Mouse (Mus musculus) thymus, adult 2 months (tissue): ENCODE measurements around the gene March8.

ENCODE experiments used
- CTCF ChIP-seq: fragments of 200-500 bp; IDR thresholded peaks from 2 replicates; pipeline ENCODE4 v1.5.1; 2012; ENCODE audit warnings: mild to moderate bottlenecking, control low read depth, low read length, moderate library complexity, borderline replicate concordance; ENCODE audit not compliant: control insufficient read depth, poor library complexity, insufficient read depth; ENCODE audit errors: extremely low read depth
- POLR2A ChIP-seq: fragments of 200-500 bp; IDR thresholded peaks from 2 replicates; pipeline ENCODE4 v1.6.1; 2012; ENCODE audit warnings: mild to moderate bottlenecking, low read length, control low read depth, moderate library complexity; ENCODE audit not compliant: control insufficient read depth, poor library complexity, insufficient read depth; ENCODE audit errors: extremely low read depth

DNA sequence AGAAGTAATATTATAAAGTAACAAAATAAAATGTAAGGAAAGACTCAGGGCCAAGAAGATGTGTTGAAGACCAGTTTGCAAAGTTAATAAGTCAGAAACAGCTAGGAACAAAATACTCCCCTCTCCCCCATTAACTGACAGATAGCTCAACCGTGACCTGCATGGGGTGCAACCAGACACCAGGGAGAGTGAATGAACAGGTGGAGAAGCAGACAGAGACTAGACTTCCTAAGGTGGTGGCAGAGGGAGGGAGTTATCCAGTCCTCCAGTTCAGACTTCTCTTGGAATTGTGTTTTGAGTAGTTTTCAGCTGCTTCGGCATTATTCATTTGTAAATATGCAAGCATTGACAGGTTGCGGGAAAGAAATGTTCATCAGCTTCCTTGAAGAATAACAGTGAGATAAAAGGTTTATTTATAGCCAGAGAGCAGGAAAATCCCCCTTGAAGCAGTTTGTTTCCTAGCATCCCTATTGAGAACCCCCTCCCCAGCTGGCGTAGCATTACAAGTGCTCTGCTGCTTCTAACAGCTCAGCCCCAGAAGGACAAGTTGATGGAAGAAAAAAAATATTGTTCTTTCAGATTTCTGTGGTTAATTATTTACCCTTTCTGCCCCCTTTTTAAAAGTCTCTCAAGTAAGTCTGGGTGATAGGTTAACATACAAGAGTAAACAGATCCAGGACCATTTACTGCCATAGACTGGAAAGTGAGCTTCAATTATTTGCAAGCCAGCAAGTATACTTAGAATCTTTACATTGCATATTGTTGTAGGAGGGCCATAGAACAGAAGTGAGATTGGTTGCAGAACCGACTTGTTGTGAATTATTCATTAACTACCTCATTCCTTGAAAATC is 47.6 kb downstream of the March8 start:
- TF ChIP-seq CTCF (no peak), POLR2A (no peak)
